Mouse (Mus musculus) testis, adult 2 months (tissue): ENCODE data around the gene Eif3d.

Experiments used
- CTCF ChIP-seq: fragments of 200-500 bp; IDR thresholded peaks from 2 replicates; pipeline ENCODE4 v1.5.1; 2012; ENCODE audit warnings: low read depth, mild to moderate bottlenecking, inconsistent platforms, low read length, moderate library complexity; ENCODE audit not compliant: control insufficient read depth, insufficient read depth, insufficient replicate concordance
- POLR2A ChIP-seq: fragments of 200-500 bp; IDR thresholded peaks from 2 replicates; pipeline ENCODE4 v1.6.1; 2012; ENCODE audit warnings: low read depth, mild to moderate bottlenecking, inconsistent platforms, low read length, moderate library complexity; ENCODE audit not compliant: control insufficient read depth

GRCm38 (mm10) chr15:77965117-77965528, 5.5 kb downstream of the Eif3d start:
- TF ChIP-seq CTCF, result no peak
- no peak for TF ChIP-seq POLR2A
